Mouse (Mus musculus) frontal cortex, postnatal 36 days (tissue): Measurements from ENCODE around the gene Aagab.

Experiments
- DNase-seq, 2 experiments: peaks; one replicate each; pipeline ENCODE4 v3.0.0; 2022; ENCODE audit warnings: low spot score in 2 of 2

The Aagab gene

GRCm38 (mm10) chr9:63606594-63606993 lies 4.1 kb downstream of the Aagab start:
- DNase-seq, result no peak

GRCm38 (mm10) chr9:63608006-63608405 lies 5.5 kb downstream of the Aagab start:
- DNase-seq, result no peak

GRCm38 (mm10) chr9:63609246-63609645 lies 6.8 kb downstream of the Aagab start:
- no peak for DNase-seq

GRCm38 (mm10) chr9:63609776-63610175 lies 7.3 kb downstream of the Aagab start:
- DNase-seq, result no peak

GRCm38 (mm10) chr9:63610231-63610630 lies 7.8 kb downstream of the Aagab start:
- no peak for DNase-seq

- peak in 1 of 2 experiments; percentile 39 for DNase-seq
These were observed 8.4 kb downstream of the Aagab start for GRCm38 (mm10) chr9:63610841-63611366.

GRCm38 (mm10) chr9:63611967-63612366 lies 9.5 kb downstream of the Aagab start:
- DNase-seq, result no peak

- no peak for DNase-seq
These were observed 10.4 kb downstream of the Aagab start for GRCm38 (mm10) chr9:63612565-63613515.

GRCm38 (mm10) chr9:63613569-63613968 lies 11.1 kb downstream of the Aagab start:
- no peak for DNase-seq

- DNase-seq, result no peak
These were observed 11.8 kb downstream of the Aagab start for GRCm38 (mm10) chr9:63614018-63614985.

- no peak for DNase-seq
These were observed 15.5 kb downstream of the Aagab start for GRCm38 (mm10) chr9:63617967-63618366.

GRCm38 (mm10) chr9:63623895-63624569 lies 21.6 kb downstream of the Aagab start:
- no peak for DNase-seq

GRCm38 (mm10) chr9:63625090-63625756 lies 22.8 kb downstream of the Aagab start:
- DNase-seq, result no peak

- no peak for DNase-seq
These were observed 29.6 kb downstream of the Aagab start for GRCm38 (mm10) chr9:63632045-63632444.

GRCm38 (mm10) chr9:63632924-63633323 lies 30.5 kb downstream of the Aagab start:
- peak; percentile 67 to 82 for DNase-seq

- DNase-seq, result no peak
These were observed 30.9 kb downstream of the Aagab start for GRCm38 (mm10) chr9:63633334-63633733.

- peak in 1 of 2 experiments; percentile 60 for DNase-seq
These were observed 33.7 kb downstream of the Aagab start for GRCm38 (mm10) chr9:63636113-63636512.

- peak in 1 of 2 experiments; percentile 73 for DNase-seq
These were observed 39.7 kb downstream of the Aagab start for GRCm38 (mm10) chr9:63641983-63642646.

GRCm38 (mm10) chr9:63644011-63644410 lies 41.6 kb downstream of the Aagab start:
- no peak for DNase-seq

GRCm38 (mm10) chr9:63645084-63645483 lies 42.6 kb downstream of the Aagab start:
- DNase-seq, result no peak
